Mouse (Mus musculus): ENCODE data around the gene Scgb2b18.
"Not testable (repeated sequence)": the region's sequence is repeated elsewhere in the genome, so short reads cannot be mapped to it uniquely, and the experiment has no call there.

Scgb2b18 gene

DNA sequence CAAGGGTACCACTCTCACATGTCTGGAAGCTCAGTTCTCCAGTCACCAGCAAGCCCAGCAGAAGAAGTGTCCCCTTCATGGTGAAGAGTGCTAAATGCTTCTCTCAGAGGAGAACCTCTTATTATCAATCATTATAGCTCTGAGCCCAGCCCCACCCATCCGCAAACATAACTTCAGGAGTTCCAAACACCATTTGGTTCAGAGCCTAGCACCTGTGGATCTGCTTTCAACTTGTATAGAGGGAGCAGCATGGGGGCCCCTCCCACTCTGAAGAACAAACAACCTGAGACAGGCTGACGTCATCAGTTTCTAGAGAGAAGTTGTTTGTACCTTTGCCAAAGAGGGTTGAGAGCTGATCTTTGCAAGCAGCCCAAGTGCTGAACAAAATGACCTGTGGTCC lies at the start of gene Scgb2b18:
Gene Scgb2b18, minus strand, starts transcription at position 101 of the 400 bp plus-strand sequence.
- DNase-seq: not testable (repeated sequence)

DNA sequence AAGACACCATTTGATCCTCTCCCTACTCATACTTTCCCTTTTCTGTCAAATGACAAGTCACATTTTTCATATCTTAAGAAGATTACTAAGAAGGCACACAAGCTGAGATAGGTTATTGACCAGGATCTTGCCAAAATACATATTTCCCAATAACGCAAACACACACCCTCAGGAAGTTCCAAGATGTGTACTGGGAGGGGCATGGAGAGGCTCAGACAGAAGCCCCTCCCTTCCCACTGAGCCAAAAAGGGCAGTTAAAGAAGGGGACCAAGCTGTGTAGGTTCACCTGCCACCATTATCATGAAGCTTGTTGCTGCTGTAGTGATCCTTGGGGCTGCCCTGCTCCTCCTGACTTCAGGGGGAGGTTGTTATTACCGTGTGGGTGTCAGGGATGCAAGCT lies 11.6 kb upstream of the Scgb2b18 start, which contains the start of gene Scgb1b18:
Gene Scgb1b18, plus strand, starts transcription at position 301 of the 400 bp plus-strand sequence.
- not testable (repeated sequence) for DNase-seq
